Mouse (Mus musculus) ES-E14 (cell line): ENCODE data around the gene Gm10053.

Experiments used
- CHD2 ChIP-seq: IDR thresholded peaks from 2 replicates; pipeline ENCODE4 v1.6.1; 2014; ENCODE audit warnings: mild to moderate bottlenecking, low read depth, low read length, inconsistent platforms
- HCFC1 ChIP-seq: IDR thresholded peaks from 2 replicates; pipeline ENCODE4 v1.6.1; 2012; ENCODE audit warnings: low read length, inconsistent platforms, borderline replicate concordance; ENCODE audit not compliant: insufficient read depth
- MAFK ChIP-seq: IDR thresholded peaks from 2 replicates; pipeline ENCODE4 v1.6.1; 2014; ENCODE audit warnings: mild to moderate bottlenecking, low read depth, low read length, inconsistent platforms; ENCODE audit not compliant: insufficient read depth
- ZC3H11A ChIP-seq: IDR thresholded peaks from 2 replicates; pipeline ENCODE4 v1.6.1; 2012; ENCODE audit warnings: low read depth, mild to moderate bottlenecking, inconsistent platforms, low read length, borderline replicate concordance
- ZNF384 ChIP-seq: IDR thresholded peaks from 2 replicates; pipeline ENCODE4 v1.6.1; 2012; ENCODE audit warnings: low read depth, low read length, inconsistent platforms

DNA sequence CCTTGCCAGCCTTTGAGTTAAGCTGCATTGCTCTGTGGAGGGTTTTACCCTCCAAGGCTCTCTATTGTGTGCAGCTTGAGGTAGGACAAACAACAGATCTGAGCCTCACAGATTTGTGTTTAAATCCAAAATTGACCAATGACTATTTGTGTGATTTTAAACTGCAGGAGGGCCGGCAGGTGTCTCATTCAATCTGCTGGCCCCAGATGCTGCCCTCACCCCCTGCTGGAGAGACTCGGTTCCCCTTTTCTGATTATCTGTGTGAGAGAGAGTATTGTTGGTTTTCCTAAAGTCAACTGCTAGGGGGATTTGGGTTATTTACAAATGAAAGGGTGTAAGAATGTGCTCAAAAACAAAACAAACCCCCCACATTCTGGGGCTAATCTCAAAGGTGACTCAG is 26.8 kb downstream of the Gm10053 start:
- TF ChIP-seq ZNF384 (no peak), HCFC1 (no peak), MAFK (no peak), CHD2 (no peak), ZC3H11A (no peak)
